Mouse (Mus musculus): ENCODE results near the gene Slc39a3.
"Not testable (repeated sequence)": the region's sequence is repeated elsewhere in the genome, so short reads cannot be mapped to it uniquely, and the experiment has no call there.

DNA sequence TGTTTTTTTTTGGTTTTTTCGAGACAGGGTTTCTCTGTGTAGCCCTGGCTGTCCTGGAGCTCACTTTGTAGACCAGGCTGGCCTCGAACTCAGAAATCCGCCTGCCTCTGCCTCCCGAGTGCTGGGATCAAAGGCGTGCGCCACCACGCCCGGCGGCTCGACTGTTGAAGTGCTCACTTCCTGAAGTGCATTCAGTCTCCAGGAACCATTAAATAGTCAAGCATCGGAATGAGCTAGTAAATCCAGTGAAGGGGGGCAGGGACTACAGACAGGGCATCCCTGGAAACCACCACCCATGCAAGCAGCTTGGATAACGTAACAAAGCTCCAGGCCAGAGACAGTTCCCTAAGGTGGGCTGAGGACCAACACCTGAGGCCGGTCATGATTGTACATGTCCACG is 8.0 kb upstream of the Slc39a3 start:
- not testable (repeated sequence) for TF ChIP-seq CTCF (IDR thresholded peaks at IDR 0.05; ENCODE audit: borderline replicate concordance, insufficient read depth, low read length); POLR2A (IDR thresholded peaks at IDR 0.05; ENCODE audit: low read depth, low read length)
